Mouse (Mus musculus) right cerebral cortex, adult 2 months (tissue): Measurements from ENCODE around the gene Mrpl9.
A peak's percentile ranks its signal among the peaks of the same experiment; 100 is the strongest.

ENCODE experiments used
- DNase-seq, 2 experiments: peaks; one replicate each; pipeline ENCODE4 v3.0.0; 2021 to 2022; ENCODE audit warnings: low spot score in 2 of 2

Gene Mrpl9

GRCm38 (mm10) chr3:94442951-94443596 is at the start of gene Mrpl9:
Mrpl9 (plus strand) TSS chr3:94443318.
- peak; percentile 95 to 96 for DNase-seq

- DNase-seq, result no peak
These were observed 46.8 kb upstream of the Mrpl9 start for GRCm38 (mm10) chr3:94396336-94396735.

- DNase-seq, result no peak
These were observed 46.3 kb upstream of the Mrpl9 start for GRCm38 (mm10) chr3:94396851-94397250.

- DNase-seq, result no peak
These were observed 44.9 kb upstream of the Mrpl9 start, which contains the start of gene Lingo4 for GRCm38 (mm10) chr3:94398217-94398616. Lingo4 (plus strand) TSS chr3:94398517.

GRCm38 (mm10) chr3:94398943-94399481 is 44.1 kb upstream of the Mrpl9 start:
- DNase-seq, result no peak

GRCm38 (mm10) chr3:94399663-94400310 is 43.3 kb upstream of the Mrpl9 start:
- no peak for DNase-seq

- DNase-seq, result no peak
These were observed 40.7 kb upstream of the Mrpl9 start for GRCm38 (mm10) chr3:94402451-94402850.

- peak; percentile 60 to 66 for DNase-seq
These were observed 38.6 kb upstream of the Mrpl9 start for GRCm38 (mm10) chr3:94404366-94405054.

- DNase-seq, result no peak
These were observed 37.6 kb upstream of the Mrpl9 start for GRCm38 (mm10) chr3:94405561-94405960.

- no peak for DNase-seq
These were observed 30.6 kb upstream of the Mrpl9 start for GRCm38 (mm10) chr3:94412530-94412929.

- peak; percentile 99 for DNase-seq
These were observed 30.0 kb upstream of the Mrpl9 start, which contains the start of gene Tdrkh for GRCm38 (mm10) chr3:94413031-94413679. Tdrkh (plus strand) TSS chr3:94413273.

GRCm38 (mm10) chr3:94430980-94431379 is 12.1 kb upstream of the Mrpl9 start:
- no peak for DNase-seq

- DNase-seq, result no peak
These were observed 8.8 kb upstream of the Mrpl9 start for GRCm38 (mm10) chr3:94434305-94434704.

GRCm38 (mm10) chr3:94436420-94436819 is 6.7 kb upstream of the Mrpl9 start:
- DNase-seq, result no peak

- peak in 1 of 2 experiments; percentile 13 for DNase-seq
These were observed 1.9 kb upstream of the Mrpl9 start for GRCm38 (mm10) chr3:94441182-94441581.

- DNase-seq, result no peak
These were observed 463 bp downstream of the Mrpl9 start, which contains the start of gene Oaz3 for GRCm38 (mm10) chr3:94443597-94443964. Oaz3 (minus strand) TSS chr3:94443915.

GRCm38 (mm10) chr3:94449377-94449776 is 6.3 kb downstream of the Mrpl9 start:
- no peak for DNase-seq

GRCm38 (mm10) chr3:94456529-94457000 is 13.4 kb downstream of the Mrpl9 start:
- peak; percentile 88 for DNase-seq

- DNase-seq, result no peak
These were observed 13.9 kb downstream of the Mrpl9 start for GRCm38 (mm10) chr3:94457055-94457454.

- no peak for DNase-seq
These were observed 16.7 kb downstream of the Mrpl9 start for GRCm38 (mm10) chr3:94459834-94460233.

- peak; percentile 36 to 55 for DNase-seq
These were observed 20.9 kb downstream of the Mrpl9 start for GRCm38 (mm10) chr3:94463926-94464578.
